Mouse (Mus musculus) heart, embryonic 12.5 days (tissue): ENCODE measurements at regions not wholly inside any gene's neighbourhood (a gene's known extent, or its start where the extent isn't known, plus 50 kb on each side); places are given as distances from the start of the nearest gene placed in this dataset.

Experiments
- ATAC-seq: fragments of 200-750 bp; cut with Nextera tagmentation; 2 replicates; pipeline ENCODE4 v1.8.0; 2017; ENCODE audit warnings: moderate TSS enrichment, moderate library complexity; ENCODE audit not compliant: insufficient number of reproducible peaks, low FRiP score
- H3K27ac ChIP-seq: fragments of 300-500 bp; sonication (generic); 2 replicates; pipeline ENCODE4 v1.5.1; 2016; ENCODE audit warnings: mild to moderate bottlenecking, moderate library complexity; ENCODE audit not compliant: poor library complexity, severe bottlenecking
- H3K27me3 ChIP-seq: fragments of 300-500 bp; sonication (generic); replicated peaks from 2 replicates; pipeline ENCODE4 v1.6.1; 2016; ENCODE audit warnings: mild to moderate bottlenecking, moderate library complexity
- H3K36me3 ChIP-seq: fragments of 300-500 bp; sonication (generic); 2 replicates; pipeline ENCODE4 v1.6.1; 2016; ENCODE audit warnings: mild to moderate bottlenecking, moderate library complexity
- H3K4me1 ChIP-seq: fragments of 300-500 bp; sonication (generic); replicated peaks from 2 replicates; pipeline ENCODE4 v1.6.1; 2016; ENCODE audit warnings: mild to moderate bottlenecking
- H3K4me2 ChIP-seq: fragments of 300-500 bp; sonication (generic); 2 replicates; pipeline ENCODE4 v1.6.1; 2016; ENCODE audit warnings: mild to moderate bottlenecking, moderate library complexity
- H3K4me3 ChIP-seq: fragments of 300-500 bp; sonication (generic); 2 replicates; pipeline ENCODE4 v1.5.1; 2016; ENCODE audit warnings: mild to moderate bottlenecking
- H3K9ac ChIP-seq: fragments of 300-500 bp; sonication (generic); 2 replicates; pipeline ENCODE4 v1.6.1; 2016; ENCODE audit warnings: mild to moderate bottlenecking, moderate library complexity
- H3K9me3 ChIP-seq: fragments of 300-500 bp; sonication (generic); replicated peaks from 2 replicates; pipeline ENCODE4 v1.6.1; 2016; ENCODE audit warnings: mild to moderate bottlenecking, moderate library complexity
- WGBS: fragments of 180-500 bp; shearing (Covaris S2); methylation state at CpG from one replicate; pipeline ENCODE4 v1.1.7; 2016; 5-methylcytosine and 5-hydroxymethylcytosine counted together

- no peaks in the 10 kb centered on the region for H3K36me3 ChIP-seq
- 66% methylated on average over 8 of the region's 8 CpGs for WGBS
- H3K27ac ChIP-seq: no peak overlapping the region
Observed at GRCm38 (mm10) chr12:77537139-77537848, 299.4 kb downstream of the Fut8 start.

DNA sequence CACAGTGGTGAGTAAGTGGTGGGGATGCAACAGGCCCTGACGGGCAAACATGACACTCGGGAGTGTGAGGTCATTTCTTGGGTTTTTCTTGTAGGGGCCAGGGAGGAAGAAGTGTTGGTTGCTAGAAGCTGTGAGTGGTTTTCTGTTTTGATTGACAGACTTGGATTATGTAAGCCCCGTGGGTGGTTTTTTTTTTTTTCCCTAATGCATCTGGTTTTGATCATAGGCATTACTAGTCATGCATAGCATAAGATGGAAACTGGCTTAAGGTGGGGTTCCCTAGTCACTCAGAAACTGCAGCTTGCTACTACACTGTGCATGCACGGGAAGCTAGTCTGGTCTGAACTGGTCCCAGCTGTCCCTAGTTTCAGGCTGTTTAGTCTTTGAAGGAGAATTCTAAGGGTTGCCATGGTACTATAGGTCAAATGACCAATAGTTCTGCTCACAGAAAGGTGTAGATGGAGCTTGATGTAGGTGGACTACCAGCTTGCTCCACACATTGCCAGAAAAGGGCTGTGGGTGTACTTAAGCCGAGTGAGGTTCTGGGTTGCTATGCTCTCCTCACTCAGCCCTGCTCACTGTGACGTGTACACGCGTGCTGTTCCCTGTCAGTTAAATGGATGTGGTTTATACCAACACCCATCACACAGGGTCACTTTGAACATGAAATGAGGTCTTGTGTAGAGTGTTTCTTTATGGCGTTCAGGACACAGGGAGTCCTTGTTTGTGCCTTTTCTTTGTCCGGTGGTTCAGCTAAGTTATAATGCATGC lies 301.9 kb downstream of the Fut8 start:
- Histone ChIP-seq H3K36me3 (no peaks in the 10 kb centered on the region), H3K4me3 (no peak overlapping the region), H3K27me3 (no peaks in the 10 kb centered on the region), H3K27ac (no peak overlapping the region), H3K4me2 (no peak overlapping the region), H3K9ac (no peak overlapping the region), H3K4me1 (no peaks in the 10 kb centered on the region), H3K9me3 (no peaks in the 10 kb centered on the region)
- 83% methylated on average over 10 of the region's 10 CpGs for WGBS
- ATAC-seq: no peak

More at GRCm38 (mm10) chr12:77537139-77537848, 299.4 kb downstream of the Fut8 start:
- no peaks in the 10 kb centered on the region for H3K9me3 ChIP-seq
- H3K4me2 ChIP-seq: no peak overlapping the region
- no peak for ATAC-seq
- no peak overlapping the region for H3K4me3 ChIP-seq
- H3K4me1 ChIP-seq: no peaks in the 10 kb centered on the region
- no peak overlapping the region for H3K9ac ChIP-seq
- H3K27me3 ChIP-seq: no peaks in the 10 kb centered on the region

GRCm38 (mm10) chr12:77541051-77541765 lies 303.3 kb downstream of the Fut8 start:
- Histone ChIP-seq H3K4me1 (no peaks in the 10 kb centered on the region), H3K36me3 (no peaks in the 10 kb centered on the region), H3K27me3 (no peaks in the 10 kb centered on the region), H3K9ac (no peak overlapping the region), H3K27ac (no peak overlapping the region), H3K4me2 (no peak overlapping the region), H3K9me3 (no peaks in the 10 kb centered on the region), H3K4me3 (no peak overlapping the region)
- ATAC-seq: no peak
- WGBS: 69% methylated on average over 10 of the region's 10 CpGs

DNA sequence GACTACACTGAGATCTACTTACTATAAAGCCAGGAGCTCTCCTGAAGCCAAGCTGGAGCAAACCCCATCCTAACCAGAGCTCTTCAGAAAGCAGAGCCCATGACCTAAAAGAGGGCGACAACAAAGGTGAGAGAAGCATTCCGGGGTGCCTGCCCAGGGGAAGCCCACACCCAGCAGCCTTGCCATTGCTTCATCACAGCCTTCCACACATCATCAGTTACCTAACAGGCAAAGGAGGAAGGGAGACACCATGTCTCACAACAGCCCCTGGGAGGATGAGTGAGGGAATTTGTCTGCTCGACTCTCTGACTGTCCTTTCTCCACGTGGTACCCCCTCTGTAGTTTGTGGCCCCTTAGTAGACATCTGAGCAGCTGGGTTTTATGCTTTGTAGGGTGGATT lies 303.9 kb downstream of the Fut8 start:
- no peak overlapping the region for H3K4me2 ChIP-seq
- no peak overlapping the region for H3K9ac ChIP-seq
- no peak overlapping the region for H3K4me3 ChIP-seq
- H3K36me3 ChIP-seq: no peaks in the 10 kb centered on the region
- no peaks in the 10 kb centered on the region for H3K27me3 ChIP-seq
- no peaks in the 10 kb centered on the region for H3K9me3 ChIP-seq
- H3K4me1 ChIP-seq: no peaks in the 10 kb centered on the region
- ATAC-seq: no peak
- WGBS: 73% methylated on average over 4 of the region's 4 CpGs
- H3K27ac ChIP-seq: no peak overlapping the region

- ATAC-seq: no peak
- H3K4me3 ChIP-seq: no peak overlapping the region
- no peaks in the 10 kb centered on the region for H3K36me3 ChIP-seq
- no peaks in the 10 kb centered on the region for H3K4me1 ChIP-seq
- no peak overlapping the region for H3K9ac ChIP-seq
- WGBS: 81% methylated on average over 6 of the region's 6 CpGs
- H3K27me3 ChIP-seq: no peaks in the 10 kb centered on the region
- H3K27ac ChIP-seq: no peak overlapping the region
- no peaks in the 10 kb centered on the region for H3K9me3 ChIP-seq
- no peak overlapping the region for H3K4me2 ChIP-seq
Observed at GRCm38 (mm10) chr12:77543651-77544050, 305.7 kb downstream of the Fut8 start.

DNA sequence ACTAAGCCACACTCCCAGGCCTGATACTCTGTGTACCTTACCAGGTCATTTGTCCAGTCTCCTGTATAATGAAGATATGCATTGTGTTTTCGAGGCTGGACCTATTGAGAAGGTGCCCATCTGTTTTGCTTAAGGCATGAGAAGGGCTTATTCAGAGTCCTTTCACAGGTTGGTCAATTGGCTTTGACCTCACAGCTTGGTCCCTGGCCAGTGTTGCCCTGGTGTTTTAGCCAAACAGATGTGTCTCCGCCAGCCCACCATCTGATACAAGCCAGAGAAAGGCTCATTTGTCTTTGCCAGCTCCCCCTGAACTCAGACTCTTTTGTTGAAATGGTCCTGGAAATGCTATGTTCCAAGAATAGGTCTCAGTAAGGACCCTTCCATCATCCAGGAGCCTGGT lies 308.2 kb downstream of the Fut8 start:
- no peak overlapping the region for H3K4me3 ChIP-seq
- ATAC-seq: no peak
- H3K27ac ChIP-seq: no peak overlapping the region
- H3K27me3 ChIP-seq: no peaks in the 10 kb centered on the region
- no peak overlapping the region for H3K4me2 ChIP-seq
- WGBS: 52% methylated on average over 2 of the region's 2 CpGs
- H3K4me1 ChIP-seq: no peaks in the 10 kb centered on the region
- H3K9ac ChIP-seq: no peak overlapping the region
- no peaks in the 10 kb centered on the region for H3K9me3 ChIP-seq
- H3K36me3 ChIP-seq: no peaks in the 10 kb centered on the region

DNA sequence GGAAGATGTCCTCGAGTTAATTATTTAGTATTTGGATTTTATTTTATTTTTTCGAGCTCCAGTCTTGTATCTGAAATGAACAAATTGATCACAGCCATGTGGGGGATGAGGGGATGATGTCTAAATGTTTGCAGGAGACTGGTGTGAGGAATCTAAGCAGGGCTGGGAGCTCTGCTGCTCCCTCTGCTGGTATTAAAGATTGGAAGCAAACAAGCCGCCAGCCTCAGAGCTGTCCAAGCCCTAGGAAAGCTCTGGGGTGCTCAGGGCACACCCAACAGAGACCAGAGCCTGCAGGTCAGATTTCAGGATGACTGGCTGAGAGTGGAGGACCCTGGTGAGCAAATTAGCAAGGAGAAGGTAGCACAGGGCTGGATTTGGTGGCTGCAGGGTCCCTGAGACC lies 330.4 kb downstream of the Fut8 start:
- Histone ChIP-seq H3K9me3 (no peaks in the 10 kb centered on the region), H3K36me3 (no peaks in the 10 kb centered on the region), H3K4me3 (no peak overlapping the region), H3K9ac (no peak overlapping the region), H3K4me1 (no peaks in the 10 kb centered on the region), H3K27me3 (peaks cover 54% of the 10 kb centered on the region), H3K27ac (no peak overlapping the region), H3K4me2 (no peak overlapping the region)
- ATAC-seq: no peak
- 4% methylated on average over 3 of the region's 3 CpGs for WGBS

DNA sequence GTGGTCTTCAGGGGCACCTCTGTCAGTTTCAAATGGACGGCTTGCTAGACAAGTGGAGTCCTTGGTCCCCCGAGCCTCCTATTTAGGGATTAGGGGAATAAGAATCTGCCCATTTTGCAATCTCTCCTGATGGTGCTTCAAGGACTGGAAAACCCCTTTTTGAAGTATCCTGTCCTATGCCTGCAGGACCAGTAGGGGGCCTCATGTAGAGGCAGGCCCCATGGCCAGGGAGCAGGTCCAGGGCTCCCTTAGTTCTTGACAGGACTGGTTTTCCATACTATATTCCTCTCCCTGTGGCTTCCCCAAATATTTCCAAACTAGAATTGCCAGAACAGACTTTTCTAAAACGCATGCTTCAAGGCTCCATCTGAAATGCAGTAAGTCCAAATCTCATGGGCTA lies 332.6 kb downstream of the Fut8 start:
- no peak for ATAC-seq
- WGBS: 65% methylated on average over 3 of the region's 3 CpGs
- H3K9ac ChIP-seq: no peak overlapping the region

GRCm38 (mm10) chr12:77571071-77571470 lies 333.1 kb downstream of the Fut8 start:
- H3K27ac ChIP-seq: no peak overlapping the region
- no peak for ATAC-seq
- H3K27me3 ChIP-seq: peaks cover 32% of the 10 kb centered on the region
- 80% methylated on average over 5 of the region's 5 CpGs for WGBS
- no peak overlapping the region for H3K9ac ChIP-seq
- no peaks in the 10 kb centered on the region for H3K9me3 ChIP-seq
- no peak overlapping the region for H3K4me2 ChIP-seq
- H3K4me3 ChIP-seq: no peak overlapping the region
- no peaks in the 10 kb centered on the region for H3K36me3 ChIP-seq
- no peaks in the 10 kb centered on the region for H3K4me1 ChIP-seq

More for the DNA sequence above, 332.6 kb downstream of the Fut8 start:
- Histone ChIP-seq H3K4me3 (no peak overlapping the region), H3K27ac (no peak overlapping the region), H3K4me1 (no peaks in the 10 kb centered on the region), H3K4me2 (no peak overlapping the region), H3K36me3 (no peaks in the 10 kb centered on the region), H3K9me3 (no peaks in the 10 kb centered on the region), H3K27me3 (peaks cover 36% of the 10 kb centered on the region)

DNA sequence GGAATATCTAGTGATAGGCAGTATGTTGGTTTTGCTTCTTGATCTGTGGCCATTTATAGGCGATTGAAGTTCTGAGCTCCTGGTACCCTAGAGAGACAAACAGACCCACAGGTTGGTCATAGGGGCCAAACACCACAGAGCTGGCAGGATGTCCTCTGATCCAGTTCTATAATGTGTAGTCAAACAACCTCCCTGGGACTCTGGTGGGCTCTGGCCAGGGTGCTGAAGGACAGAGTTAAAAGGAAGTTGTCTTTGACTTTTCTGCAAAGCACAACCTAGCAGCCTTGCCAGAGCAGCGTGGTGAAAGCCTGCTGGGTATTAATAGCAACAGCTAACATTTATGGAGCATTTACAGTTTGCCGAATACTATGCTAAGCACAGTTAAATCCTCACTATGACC lies 337.1 kb downstream of the Fut8 start:
- WGBS: 46% methylated on average over 3 of the region's 3 CpGs

GRCm38 (mm10) chr12:77588297-77588696 lies 350.4 kb downstream of the Fut8 start:
- no peak for ATAC-seq
- no peak overlapping the region for H3K27ac ChIP-seq
- H3K27me3 ChIP-seq: no peaks in the 10 kb centered on the region
- no peaks in the 10 kb centered on the region for H3K4me1 ChIP-seq
- no peaks in the 10 kb centered on the region for H3K9me3 ChIP-seq
- no peak overlapping the region for H3K4me2 ChIP-seq
- whole genome bisulfite sequencing: 76% methylated on average over 2 of the region's 2 CpGs
- no peaks in the 10 kb centered on the region for H3K36me3 ChIP-seq
- H3K9ac ChIP-seq: no peak overlapping the region
- H3K4me3 ChIP-seq: no peak overlapping the region

More for the DNA sequence above, 337.1 kb downstream of the Fut8 start:
- no peak overlapping the region for H3K4me2 ChIP-seq
- no peak overlapping the region for H3K9ac ChIP-seq
- no peak for ATAC-seq
- H3K36me3 ChIP-seq: no peaks in the 10 kb centered on the region
- no peaks in the 10 kb centered on the region for H3K4me1 ChIP-seq
- H3K27me3 ChIP-seq: peaks cover 11% of the 10 kb centered on the region
- no peaks in the 10 kb centered on the region for H3K9me3 ChIP-seq
- no peak overlapping the region for H3K27ac ChIP-seq
- no peak overlapping the region for H3K4me3 ChIP-seq
